In the genomic region with DNA sequence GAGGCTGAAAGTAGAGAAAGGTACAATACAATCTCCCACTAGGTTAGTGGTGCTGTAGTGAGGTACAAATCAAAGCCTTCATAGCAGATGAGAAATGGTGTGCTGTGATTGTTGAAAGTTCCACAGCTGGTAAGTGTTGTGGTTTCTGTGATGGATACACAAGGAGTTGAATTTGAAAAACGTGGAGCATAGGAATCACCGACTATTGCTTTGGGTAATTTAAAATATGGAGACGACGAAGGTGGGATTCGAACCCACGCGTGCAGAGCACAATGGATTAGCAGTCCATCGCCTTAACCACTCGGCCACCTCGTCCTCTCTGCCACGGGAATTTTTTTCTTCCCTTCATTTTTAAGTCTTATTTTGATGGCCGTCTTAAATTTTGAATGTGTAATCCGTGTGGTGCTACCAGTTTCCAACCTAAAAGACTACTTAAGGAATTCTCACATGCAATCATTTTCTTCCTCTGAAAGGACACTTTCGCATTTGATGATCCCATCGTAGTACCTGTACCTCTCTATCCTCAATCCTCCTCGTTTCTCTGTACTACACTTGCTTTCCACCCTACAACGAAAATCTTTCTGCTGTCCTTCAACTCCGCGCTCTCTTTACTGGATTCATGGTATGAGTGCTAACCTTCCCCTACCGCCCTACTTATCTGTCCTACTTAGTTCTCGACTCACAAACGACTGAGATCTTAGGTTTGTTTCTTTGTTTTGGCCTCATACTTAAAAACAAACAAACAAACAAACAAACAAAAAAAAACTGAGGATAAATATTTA, we compare ENCODE assay signal across 10 mouse cellular contexts. TPM values are rescaled to one million over a fixed set of nuclear protein-coding genes. Genes with fewer than 3 reads are reported as not detected.
DNase-seq lines count a peak whose midpoint lies in the region; ATAC-seq and TF ChIP-seq lines count a peak whose summit lies in the region.
"Had no signal": no experiment of that assay in that cellular context is flagged by ENCODE, and none has a peak within 500 bp of the region (broad histone marks: within the 10 kb centered on the region; RNA-seq: fewer than 3 reads in every experiment).

No protein-coding gene starts in this region.

- DNase-seq in heart, adult 8-10 months (ENCODE audit: low spot score) = peak; percentile 44
- DNase-seq in heart, adult 11 months = no peak
- DNase-seq in thymus, postnatal 0 days (ENCODE audit: low spot score) = peak; percentile 53
- no peak for DNase-seq in thymus, adult 2 months
- no peak for DNase-seq in hindbrain, embryonic 14.5 days (ENCODE audit: low spot score)

- H3K4me3 ChIP-seq in thymus, adult 2 months (ENCODE audit: control insufficient read depth, insufficient read depth, low read length) = no peak overlapping the region
- peak overlapping the region; percentile 30 for H3K4me3 ChIP-seq in heart, embryonic 16.5 days (ENCODE audit: low read length)
- no peak overlapping the region; the same call in 1 of the 2 replicates for H3K4me3 ChIP-seq in hindbrain, embryonic 14.5 days (replicated peaks; ENCODE audit: low read length)

- H3K36me3 ChIP-seq in thymus, adult 2 months (ENCODE audit: control insufficient read depth, insufficient read depth, low read length) = no peaks in the 10 kb centered on the region
- no peaks in the 10 kb centered on the region for H3K36me3 ChIP-seq in heart, embryonic 16.5 days (ENCODE audit: control insufficient read depth, insufficient read depth)
- no peaks in the 10 kb centered on the region for H3K36me3 ChIP-seq in hindbrain, embryonic 14.5 days (replicated peaks; ENCODE audit: control insufficient read depth, insufficient read depth)
- H3K36me3 ChIP-seq: hindbrain, embryonic 15.5 days had no signal

- peaks cover 6% of the 10 kb centered on the region; the same call in 1 of the 2 replicates for H3K4me1 ChIP-seq in thymus, adult 2 months (replicated peaks; ENCODE audit: control insufficient read depth, insufficient read depth, low read length)
- H3K4me1 ChIP-seq in heart, embryonic 16.5 days (ENCODE audit: control insufficient read depth, insufficient read depth, low read length) = peaks cover 4% of the 10 kb centered on the region
- no peaks in the 10 kb centered on the region for H3K4me1 ChIP-seq in hindbrain, embryonic 14.5 days (replicated peaks; ENCODE audit: control insufficient read depth, insufficient read depth, low read length)

- no peak overlapping the region for H3K27ac ChIP-seq in thymus, adult 2 months (ENCODE audit: control insufficient read depth, insufficient read depth, low read length)
- H3K27ac ChIP-seq in heart, embryonic 16.5 days (ENCODE audit: low read length) = no peak overlapping the region
- H3K27ac ChIP-seq in hindbrain, embryonic 14.5 days = no peak overlapping the region
- H3K27ac ChIP-seq: hindbrain, embryonic 15.5 days had no signal

- peaks cover 8% of the 10 kb centered on the region for H3K9me3 ChIP-seq in heart, embryonic 16.5 days (replicated peaks; ENCODE audit: control insufficient read depth, low read length)
- H3K9me3 ChIP-seq in hindbrain, embryonic 14.5 days (ENCODE audit: control insufficient read depth, low read length) = no peaks in the 10 kb centered on the region
- H3K9me3 ChIP-seq: hindbrain, embryonic 15.5 days had no signal

- WGBS in thymus, adult 2 months = 11% methylated on average over 22 of the region's 22 CpGs
- 5% methylated on average over 22 of the region's 22 CpGs for WGBS in heart, embryonic 16.5 days
- WGBS in hindbrain, embryonic 14.5 days = 1% methylated on average over 22 of the region's 22 CpGs

- H3K9ac ChIP-seq in heart, embryonic 16.5 days (ENCODE audit: low read length) = no peak overlapping the region
- H3K9ac ChIP-seq in hindbrain, embryonic 14.5 days = no peak overlapping the region
- H3K9ac ChIP-seq: hindbrain, embryonic 15.5 days had no signal

- TF ChIP-seq CTCF in thymus, adult 2 months (IDR thresholded peaks at IDR 0.05; ENCODE audit: borderline replicate concordance, control insufficient read depth, extremely low read depth, insufficient read depth, low read length, poor library complexity) = no peak

- no peak for ATAC-seq in heart, embryonic 16.5 days (replicated peaks; ENCODE audit: extremely low read depth, insufficient read depth, low FRiP score)
- peak; percentile 37 for ATAC-seq in megakaryocyte progenitor cell, adult 5-6 weeks (replicated peaks; ENCODE audit: poor library complexity)
- no peak for ATAC-seq in erythroid progenitor cell, adult 5-6 weeks (replicated peaks; ENCODE audit: low FRiP score, poor library complexity, severe bottlenecking)
- no peak for ATAC-seq in hindbrain, embryonic 14.5 days (ENCODE audit: low FRiP score)

- peak overlapping the region; percentile 49 for H3K4me2 ChIP-seq in heart, embryonic 16.5 days (ENCODE audit: low read depth, low read length)
- H3K4me2 ChIP-seq in hindbrain, embryonic 14.5 days (replicated peaks) = no peak overlapping the region

- no peak for TF ChIP-seq POLR2A in thymus, adult 2 months (IDR thresholded peaks at IDR 0.05; ENCODE audit: control insufficient read depth, extremely low read depth, insufficient read depth, low read length, poor library complexity)

- peaks cover 15% of the 10 kb centered on the region for H3K27me3 ChIP-seq in thymus, adult 2 months (ENCODE audit: control insufficient read depth, insufficient read depth, low read length)
- peaks cover 34% of the 10 kb centered on the region for H3K27me3 ChIP-seq in heart, embryonic 16.5 days (ENCODE audit: control insufficient read depth, insufficient read depth, low read length)
- H3K27me3 ChIP-seq in hindbrain, embryonic 14.5 days (ENCODE audit: control insufficient read depth, insufficient read depth, low read length) = peaks cover 81% of the 10 kb centered on the region

RNA-seq across cellular contexts. Expression of a gene that starts 13.2 kb away (rescaled TPM):
- total RNA-seq in heart, adult 8-10 months (2022) = not detected
- polyA plus RNA-seq in thymus, postnatal 0 days (2015; fragmentation: Nextera tagmentation; extraction: Ambion mirVana) = 0.14 and 0.18 TPM in 2 replicates
- polyA plus RNA-seq in thymus, adult 2 months (2012; rRNA removed) = 0.08 and 0.23 TPM in 2 replicates
- polyA plus RNA-seq in heart, embryonic 16.5 days (2015; fragmentation: Nextera tagmentation; extraction: Ambion mirVana) = not detected in 2 replicates
- total RNA-seq in megakaryocyte progenitor cell, adult 5-6 weeks (2015) = 0.05 and 0.25 TPM in 2 replicates
- total RNA-seq in megakaryocyte progenitor cell, adult 5-6 weeks (2017) = 0.10 TPM in 1 of 2 replicates, not detected in the other
- not detected in 2 replicates for total RNA-seq in erythroid progenitor cell, adult 5-6 weeks (2015; ENCODE audit: low replicate concordance)
- not detected in 2 replicates for total RNA-seq in erythroid progenitor cell, adult 5-6 weeks (2017; ENCODE audit: low replicate concordance)
- polyA plus RNA-seq in hindbrain, embryonic 14.5 days (2014; fragmentation: Nextera tagmentation; extraction: Ambion mirVana) = not detected in 2 replicates
- polyA plus RNA-seq: hindbrain, embryonic 15.5 days; small intestine, adult 2 months had no signal

RNA-seq across cellular contexts. Expression of a gene that starts 15.4 kb away (rescaled TPM):
- under 1 TPM in 1 of 4 experiments, not detected in 3; 0.22 TPM for total RNA-seq in heart, adult 8-10 months (2022)
- 645 and 679 TPM in 2 replicates for polyA plus RNA-seq in thymus, postnatal 0 days (2015; fragmentation: Nextera tagmentation; extraction: Ambion mirVana)
- polyA plus RNA-seq in thymus, adult 2 months (2012; rRNA removed) = 640 and 1,004 TPM in 2 replicates
- 62.9 and 135 TPM in 2 replicates for polyA plus RNA-seq in heart, embryonic 16.5 days (2015; fragmentation: Nextera tagmentation; extraction: Ambion mirVana)
- total RNA-seq in megakaryocyte progenitor cell, adult 5-6 weeks (2015) = 17.0 and 19.9 TPM in 2 replicates
- total RNA-seq in megakaryocyte progenitor cell, adult 5-6 weeks (2017) = 11.4 and 12.2 TPM in 2 replicates
- total RNA-seq in erythroid progenitor cell, adult 5-6 weeks (2015; ENCODE audit: low replicate concordance) = 4.0 TPM in 1 of 2 replicates, not detected in the other
- total RNA-seq in erythroid progenitor cell, adult 5-6 weeks (2017; ENCODE audit: low replicate concordance) = not detected in 2 replicates
- not detected in 2 replicates for polyA plus RNA-seq in hindbrain, embryonic 14.5 days (2014; fragmentation: Nextera tagmentation; extraction: Ambion mirVana)
- polyA plus RNA-seq: hindbrain, embryonic 15.5 days had no signal

RNA-seq across cellular contexts. Expression of a gene that starts 41.2 kb away (rescaled TPM):
- 10 to 100 TPM in 2 of 4 experiments, 1 to 10 TPM in 2; 1.7 to 11.1 (median 9.1) TPM for total RNA-seq in heart, adult 8-10 months (2022)
- 49.6 and 71.7 TPM in 2 replicates for polyA plus RNA-seq in thymus, postnatal 0 days (2015; fragmentation: Nextera tagmentation; extraction: Ambion mirVana)
- 248 and 460 TPM in 2 replicates for polyA plus RNA-seq in thymus, adult 2 months (2012; rRNA removed)
- 5.3 and 7.9 TPM in 2 replicates for polyA plus RNA-seq in heart, embryonic 16.5 days (2015; fragmentation: Nextera tagmentation; extraction: Ambion mirVana)
- 1.9 and 2.2 TPM in 2 replicates for total RNA-seq in megakaryocyte progenitor cell, adult 5-6 weeks (2015)
- 923 and 1,838 TPM in 2 replicates for total RNA-seq in megakaryocyte progenitor cell, adult 5-6 weeks (2017)
- 4.6 TPM in 1 of 2 replicates, not detected in the other for total RNA-seq in erythroid progenitor cell, adult 5-6 weeks (2015; ENCODE audit: low replicate concordance)
- 2,615 and 4,600 TPM in 2 replicates for total RNA-seq in erythroid progenitor cell, adult 5-6 weeks (2017; ENCODE audit: low replicate concordance)
- polyA plus RNA-seq in hindbrain, embryonic 14.5 days (2014; fragmentation: Nextera tagmentation; extraction: Ambion mirVana) = 8.0 TPM in 1 of 2 replicates, not detected in the other

RNA-seq across cellular contexts. Expression of a gene that starts 41.5 kb away (rescaled TPM):
- total RNA-seq in heart, adult 8-10 months (2022) = 10 to 100 TPM in 1 of 4 experiments, 1 to 10 TPM in 3; 4.6 to 13.2 (median 8.3) TPM
- 25.8 and 33.9 TPM in 2 replicates for polyA plus RNA-seq in thymus, postnatal 0 days (2015; fragmentation: Nextera tagmentation; extraction: Ambion mirVana)
- polyA plus RNA-seq in thymus, adult 2 months (2012; rRNA removed) = 322 and 402 TPM in 2 replicates
- polyA plus RNA-seq in heart, embryonic 16.5 days (2015; fragmentation: Nextera tagmentation; extraction: Ambion mirVana) = 1.6 and 3.1 TPM in 2 replicates
- total RNA-seq in megakaryocyte progenitor cell, adult 5-6 weeks (2015) = 65.4 and 83.1 TPM in 2 replicates
- 1,827 and 2,239 TPM in 2 replicates for total RNA-seq in megakaryocyte progenitor cell, adult 5-6 weeks (2017)
- total RNA-seq in erythroid progenitor cell, adult 5-6 weeks (2015; ENCODE audit: low replicate concordance) = 206 and 707 TPM in 2 replicates
- total RNA-seq in erythroid progenitor cell, adult 5-6 weeks (2017; ENCODE audit: low replicate concordance) = 2,593 and 2,906 TPM in 2 replicates
- 1.5 and 1.6 TPM in 2 replicates for polyA plus RNA-seq in hindbrain, embryonic 14.5 days (2014; fragmentation: Nextera tagmentation; extraction: Ambion mirVana)

RNA-seq across cellular contexts. Expression of a gene that starts 47.0 kb away (rescaled TPM):
- total RNA-seq in heart, adult 8-10 months (2022) = 10 to 100 TPM; 11.6 to 17.7 (median 15.2) TPM
- 37.1 and 39.2 TPM in 2 replicates for polyA plus RNA-seq in thymus, postnatal 0 days (2015; fragmentation: Nextera tagmentation; extraction: Ambion mirVana)
- polyA plus RNA-seq in thymus, adult 2 months (2012; rRNA removed) = 33.1 and 38.5 TPM in 2 replicates
- polyA plus RNA-seq in heart, embryonic 16.5 days (2015; fragmentation: Nextera tagmentation; extraction: Ambion mirVana) = 9.0 and 10.6 TPM in 2 replicates
- 38.4 and 42.3 TPM in 2 replicates for total RNA-seq in megakaryocyte progenitor cell, adult 5-6 weeks (2015)
- total RNA-seq in megakaryocyte progenitor cell, adult 5-6 weeks (2017) = 83.0 and 89.0 TPM in 2 replicates
- total RNA-seq in erythroid progenitor cell, adult 5-6 weeks (2015; ENCODE audit: low replicate concordance) = 116 and 173 TPM in 2 replicates
- total RNA-seq in erythroid progenitor cell, adult 5-6 weeks (2017; ENCODE audit: low replicate concordance) = 364 and 489 TPM in 2 replicates
- 6.0 and 6.2 TPM in 2 replicates for polyA plus RNA-seq in hindbrain, embryonic 14.5 days (2014; fragmentation: Nextera tagmentation; extraction: Ambion mirVana)

Comparison
In these comparisons a context has a peak if more than half of its experiments do, and no peak if none do; other contexts are left out.
1. DNase-seq: peak in heart, adult 8-10 months (single experiment) and thymus, postnatal 0 days (single experiment); none in heart, adult 11 months (single experiment), thymus, adult 2 months (single experiment) and hindbrain, embryonic 14.5 days (single experiment).
2. RNA of a gene that starts 15.4 kb away (polyA plus RNA-seq): 640 to 1,004 TPM in thymus, adult 2 months, 645 to 679 TPM in thymus, postnatal 0 days and 62.9 to 135 TPM in heart, embryonic 16.5 days; not detected in hindbrain, embryonic 14.5 days; every median in the first group is over 10 times any median in the second.